Mouse (Mus musculus) adrenal gland, postnatal 36 days (tissue): ENCODE measurements around the gene 2410015M20Rik. TPM values are rescaled to one million over a fixed set of nuclear protein-coding genes. Genes with fewer than 3 reads are reported as not detected.
"Not testable (repeated sequence)": the region's sequence is repeated elsewhere in the genome, so short reads cannot be mapped to it uniquely, and the experiment has no call there.

ENCODE experiments used
- DNase-seq, 2 experiments: peaks; one replicate each; pipeline ENCODE4 v3.0.0; 2021; ENCODE audit warnings: mixed read lengths in 1 of 2
- total RNA-seq, 2 experiments: library from RNA; stranded (reverse); gene quantifications; 2 replicates each; pipeline ENCODE4 v1.2.3; 2021

The 2410015M20Rik gene
- total RNA-seq, 2 experiments from 2014 or later = 293 to 327 TPM

GRCm38 (mm10) chr17:56613893-56614292 is 4.3 kb upstream of the 2410015M20Rik start:
- DNase-seq = peak; percentile 56 to 59

- DNase-seq = peak; percentile 97
Observed at GRCm38 (mm10) chr17:56613236-56613844, 3.8 kb upstream of the 2410015M20Rik start, which contains the start of gene Rpl36. Gene Rpl36, plus strand, starts transcription at chr17:56613416.

- DNase-seq = not testable (repeated sequence)
Observed at GRCm38 (mm10) chr17:56612565-56612939, 3.0 kb upstream of the 2410015M20Rik start.

GRCm38 (mm10) chr17:56611861-56612564 is 2.4 kb upstream of the 2410015M20Rik start:
- peak in 1 of 2 experiments; percentile 72 for DNase-seq

GRCm38 (mm10) chr17:56611323-56611722 is 1.8 kb upstream of the 2410015M20Rik start:
- DNase-seq = no peak

GRCm38 (mm10) chr17:56608699-56609098 is 872 bp downstream of the 2410015M20Rik start:
- DNase-seq = no peak

- DNase-seq = no peak
Observed at GRCm38 (mm10) chr17:56607521-56608062, 2.0 kb downstream of the 2410015M20Rik start.

- DNase-seq = no peak
Observed at GRCm38 (mm10) chr17:56605431-56605830, 4.1 kb downstream of the 2410015M20Rik start.

GRCm38 (mm10) chr17:56604422-56604821 is 5.1 kb downstream of the 2410015M20Rik start:
- no peak for DNase-seq

- no peak for DNase-seq
Observed at GRCm38 (mm10) chr17:56604070-56604380, 5.5 kb downstream of the 2410015M20Rik start.

- peak in 1 of 2 experiments; percentile 40 for DNase-seq
Observed at GRCm38 (mm10) chr17:56603186-56604069, 6.1 kb downstream of the 2410015M20Rik start.

- DNase-seq = no peak
Observed at GRCm38 (mm10) chr17:56593527-56594271, 15.9 kb downstream of the 2410015M20Rik start.

- DNase-seq = no peak
Observed at GRCm38 (mm10) chr17:56592553-56592952, 17.0 kb downstream of the 2410015M20Rik start.

- peak in 1 of 2 experiments; percentile 32 for DNase-seq
Observed at GRCm38 (mm10) chr17:56588921-56589320, 20.6 kb downstream of the 2410015M20Rik start.

- no peak for DNase-seq
Observed at GRCm38 (mm10) chr17:56587773-56588172, 21.8 kb downstream of the 2410015M20Rik start.

- peak; percentile 52 to 63 for DNase-seq
Observed at GRCm38 (mm10) chr17:56585171-56585821, 24.3 kb downstream of the 2410015M20Rik start.

GRCm38 (mm10) chr17:56584257-56585130 is 25.1 kb downstream of the 2410015M20Rik start, which contains the start of the genes Safb2 and Safb:
Gene Safb2, minus strand, starts transcription at chr17:56584585.
Gene Safb, plus strand, starts transcription at chr17:56584825.
- peak; percentile 99 to 100 for DNase-seq

- peak; percentile 60 to 65 for DNase-seq
Observed at GRCm38 (mm10) chr17:56583611-56584256, 25.8 kb downstream of the 2410015M20Rik start.

GRCm38 (mm10) chr17:56583071-56583470 is 26.5 kb downstream of the 2410015M20Rik start:
- no peak for DNase-seq
